Mouse (Mus musculus) CD4-positive helper T cell, adult 2 months (primary cell): ENCODE measurements around the gene Gm20431.
"Not testable (repeated sequence)": the region's sequence is repeated elsewhere in the genome, so short reads cannot be mapped to it uniquely, and the experiment has no call there.

Experiments used
- DNase-seq: peaks from one replicate; pipeline ENCODE4 v3.0.0-alpha.2; 2012; ENCODE audit warnings: low read depth, missing footprints, low spot score

Gene Gm20431

GRCm38 (mm10) chr2:167631591-167632448, 29.5 kb downstream of the Gm20431 start, which contains the start of gene Ube2v1:
Gene Ube2v1 (minus strand): TSS chr2:167632095.
- DNase-seq, result peak; percentile 100

- no peak for DNase-seq
Measured at GRCm38 (mm10) chr2:167631181-167631590, 30.1 kb downstream of the Gm20431 start.

- DNase-seq, result no peak
Measured at GRCm38 (mm10) chr2:167630421-167630820, 30.9 kb downstream of the Gm20431 start.

- DNase-seq, result no peak
Measured at GRCm38 (mm10) chr2:167629665-167630209, 31.6 kb downstream of the Gm20431 start.

GRCm38 (mm10) chr2:167628872-167629271, 32.4 kb downstream of the Gm20431 start:
- no peak for DNase-seq

GRCm38 (mm10) chr2:167627019-167627418, 34.3 kb downstream of the Gm20431 start:
- DNase-seq, result no peak

GRCm38 (mm10) chr2:167625670-167626069, 35.6 kb downstream of the Gm20431 start:
- DNase-seq, result no peak

- DNase-seq, result no peak
Measured at GRCm38 (mm10) chr2:167624368-167625075, 36.8 kb downstream of the Gm20431 start.

GRCm38 (mm10) chr2:167622965-167623364, 38.3 kb downstream of the Gm20431 start:
- peak; percentile 24 for DNase-seq

GRCm38 (mm10) chr2:167622352-167622751, 38.9 kb downstream of the Gm20431 start:
- no peak for DNase-seq

GRCm38 (mm10) chr2:167621255-167622087, 39.8 kb downstream of the Gm20431 start:
- DNase-seq, result peak; percentile 59

GRCm38 (mm10) chr2:167617472-167617871, 43.8 kb downstream of the Gm20431 start:
- DNase-seq, result no peak

GRCm38 (mm10) chr2:167617034-167617433, 44.3 kb downstream of the Gm20431 start:
- no peak for DNase-seq

GRCm38 (mm10) chr2:167613335-167613734, 48.0 kb downstream of the Gm20431 start:
- DNase-seq, result not testable (repeated sequence)

GRCm38 (mm10) chr2:167612122-167612521, 49.2 kb downstream of the Gm20431 start:
- DNase-seq, result no peak

- DNase-seq, result no peak
Measured at GRCm38 (mm10) chr2:167611287-167611686, 50.0 kb downstream of the Gm20431 start.

GRCm38 (mm10) chr2:167606745-167607123, 54.6 kb downstream of the Gm20431 start:
- DNase-seq, result no peak

- no peak for DNase-seq
Measured at GRCm38 (mm10) chr2:167605817-167606744, 55.2 kb downstream of the Gm20431 start.

GRCm38 (mm10) chr2:167605178-167605794, 56.0 kb downstream of the Gm20431 start:
- DNase-seq, result peak; percentile 80

- DNase-seq, result no peak
Measured at GRCm38 (mm10) chr2:167602978-167603377, 58.3 kb downstream of the Gm20431 start.
